Mouse (Mus musculus) intestine, embryonic 14.5 days (tissue): Measurements from ENCODE around the gene C1qc. TPM values are rescaled to one million over a fixed set of nuclear protein-coding genes. Genes with fewer than 3 reads are reported as not detected.

Experiments
- ATAC-seq: fragments of 200-750 bp; cut with Nextera tagmentation; replicated peaks from 2 replicates; pipeline ENCODE4 v1.8.0; 2017; ENCODE audit warnings: low read depth, moderate number of reproducible peaks, moderate TSS enrichment, moderate library complexity; ENCODE audit not compliant: low FRiP score, low TSS enrichment
- DNase-seq: peaks from one replicate; pipeline ENCODE4 v3.0.0-alpha.2; 2018; ENCODE audit warnings: low spot score
- H3K27ac ChIP-seq: fragments of 300-500 bp; sonication (generic); 2 replicates; pipeline ENCODE4 v1.5.1; 2014; ENCODE audit warnings: low read depth, mild to moderate bottlenecking, control low read depth
- H3K27me3 ChIP-seq: fragments of 300-500 bp; sonication (generic); replicated peaks from 2 replicates; pipeline ENCODE4 v1.6.1; 2014; ENCODE audit warnings: low read length, control low read depth; ENCODE audit not compliant: control insufficient read depth, insufficient read depth
- H3K36me3 ChIP-seq: fragments of 300-500 bp; sonication (generic); 2 replicates; pipeline ENCODE4 v1.6.1; 2014; ENCODE audit warnings: low read length, control low read depth; ENCODE audit not compliant: control insufficient read depth, insufficient read depth
- H3K4me1 ChIP-seq: fragments of 300-500 bp; sonication (generic); replicated peaks from 2 replicates; pipeline ENCODE4 v1.6.1; 2014; ENCODE audit warnings: low read length, control low read depth, mixed read lengths; ENCODE audit not compliant: control insufficient read depth, insufficient read depth
- H3K4me2 ChIP-seq: fragments of 300-500 bp; sonication (generic); 2 replicates; pipeline ENCODE4 v1.6.1; 2014; ENCODE audit warnings: low read length
- H3K4me3 ChIP-seq: fragments of 300-500 bp; sonication (generic); 2 replicates; pipeline ENCODE4 v1.5.1; 2014; ENCODE audit warnings: low read depth, low read length, control low read depth, mixed read lengths
- H3K9ac ChIP-seq: fragments of 300-500 bp; sonication (generic); 2 replicates; pipeline ENCODE4 v1.6.1; 2014; ENCODE audit warnings: mild to moderate bottlenecking, low read length
- H3K9me3 ChIP-seq: fragments of 300-500 bp; sonication (generic); 2 replicates; pipeline ENCODE4 v1.6.1; 2016; ENCODE audit warnings: low read length, control low read depth; ENCODE audit not compliant: control insufficient read depth
- WGBS: fragments of 180-500 bp; shearing (Covaris S2); extraction: QIAGEN DNeasy Blood & Tissue Kit; methylation state at CpG from one replicate; pipeline ENCODE4 v1.1.7; 2014; 5-methylcytosine and 5-hydroxymethylcytosine counted together
- polyA plus RNA-seq: library from polyadenylated mRNA; unstranded; fragments of >200 nt; fragmentation: Nextera tagmentation; extraction: Ambion mirVana; gene quantifications from 2 replicates; pipeline ENCODE4 v1.2.1, GENCODE M21; 2014

C1qc gene
- 27.5 and 32.3 TPM in 2 replicates for polyA plus RNA-seq

GRCm38 (mm10) chr4:136892811-136893210, at the start of gene C1qc:
Gene C1qc, minus strand, starts transcription at chr4:136893065.
- H3K27me3 ChIP-seq, result peaks cover 20% of the 10 kb centered on the region
- H3K9me3 ChIP-seq, result no peaks in the 10 kb centered on the region
- H3K4me2 ChIP-seq, result no peak within 1 kb of the TSS
- H3K4me1 ChIP-seq, result peaks cover 6% of the 10 kb centered on the region; the same call in 1 of the 2 replicates
- H3K9ac ChIP-seq, result no peak within 1 kb of the TSS
- no peaks in the 10 kb centered on the region for H3K36me3 ChIP-seq
- no peak for ATAC-seq
- H3K4me3 ChIP-seq, result no peak within 1 kb of the TSS
- 48% methylated on average over 5 of the region's 5 CpGs for WGBS
- no peak within 1 kb of the TSS for H3K27ac ChIP-seq
- DNase-seq, result no peak

- Histone ChIP-seq H3K36me3 (no peaks in the 10 kb centered on the region), H3K27ac (no peak overlapping the region), H3K9ac (no peak overlapping the region), H3K27me3 (0 out of 2 replicates have a peak, but pooled peaks cover 5% of the 10 kb centered on the region), H3K4me1 (peaks cover 4% of the 10 kb centered on the region), H3K4me3 (no peak overlapping the region), H3K4me2 (no peak overlapping the region), H3K9me3 (no peaks in the 10 kb centered on the region)
- DNase-seq, result no peak
- ATAC-seq, result no peak
- 88% methylated on average over 5 of the region's 5 CpGs for WGBS
These were observed 45.1 kb upstream of the C1qc start for GRCm38 (mm10) chr4:136937935-136938334.

GRCm38 (mm10) chr4:136937344-136937743, 44.5 kb upstream of the C1qc start:
- Histone ChIP-seq H3K36me3 (no peaks in the 10 kb centered on the region), H3K27me3 (0 out of 2 replicates have a peak, but pooled peaks cover 5% of the 10 kb centered on the region), H3K9me3 (no peaks in the 10 kb centered on the region), H3K27ac (no peak overlapping the region), H3K4me2 (no peak overlapping the region), H3K4me3 (no peak overlapping the region), H3K4me1 (no peaks in the 10 kb centered on the region), H3K9ac (no peak overlapping the region)
- 67% methylated on average over 4 of the region's 4 CpGs for WGBS
- ATAC-seq (no peak), DNase-seq (no peak)

GRCm38 (mm10) chr4:136934746-136935613, 42.1 kb upstream of the C1qc start:
- no peak for DNase-seq
- Histone ChIP-seq H3K9ac (no peak overlapping the region), H3K27ac (no peak overlapping the region), H3K4me1 (no peaks in the 10 kb centered on the region), H3K27me3 (no peaks in the 10 kb centered on the region), H3K36me3 (no peaks in the 10 kb centered on the region), H3K4me2 (no peak overlapping the region), H3K4me3 (no peak overlapping the region), H3K9me3 (no peaks in the 10 kb centered on the region)
- ATAC-seq, result no peak
- 50% methylated on average over 18 of the region's 18 CpGs for WGBS

- WGBS, result 86% methylated on average over 8 of the region's 8 CpGs
- DNase-seq, result no peak
- Histone ChIP-seq H3K36me3 (no peaks in the 10 kb centered on the region), H3K27me3 (peaks cover 8% of the 10 kb centered on the region; the same call in 1 of the 2 replicates), H3K9ac (no peak overlapping the region), H3K4me1 (no peaks in the 10 kb centered on the region), H3K4me2 (no peak overlapping the region), H3K27ac (no peak overlapping the region), H3K9me3 (no peaks in the 10 kb centered on the region), H3K4me3 (no peak overlapping the region)
- no peak for ATAC-seq
These were observed 37.6 kb upstream of the C1qc start for GRCm38 (mm10) chr4:136930474-136930873.

- Histone ChIP-seq H3K4me3 (no peak overlapping the region), H3K4me2 (no peak overlapping the region), H3K4me1 (no peaks in the 10 kb centered on the region), H3K9ac (no peak overlapping the region), H3K27me3 (peaks cover 8% of the 10 kb centered on the region; the same call in 1 of the 2 replicates), H3K36me3 (no peaks in the 10 kb centered on the region), H3K9me3 (no peaks in the 10 kb centered on the region), H3K27ac (no peak overlapping the region)
- no peak for DNase-seq
- ATAC-seq, result no peak
- WGBS, result 10% methylated on average over 5 of the region's 5 CpGs
These were observed 36.1 kb upstream of the C1qc start for GRCm38 (mm10) chr4:136928928-136929327.

- Histone ChIP-seq H3K9me3 (no peaks in the 10 kb centered on the region), H3K4me3 (no peak overlapping the region), H3K27ac (no peak overlapping the region), H3K4me2 (no peak overlapping the region), H3K4me1 (no peaks in the 10 kb centered on the region), H3K9ac (no peak overlapping the region), H3K36me3 (no peaks in the 10 kb centered on the region), H3K27me3 (peaks cover 8% of the 10 kb centered on the region; the same call in 1 of the 2 replicates)
- WGBS, result 27% methylated on average over 15 of the region's 15 CpGs
- DNase-seq, result no peak
- ATAC-seq, result no peak
These were observed 32.9 kb upstream of the C1qc start for GRCm38 (mm10) chr4:136925804-136926203.

- Histone ChIP-seq H3K27ac (no peak overlapping the region), H3K4me3 (no peak overlapping the region), H3K27me3 (peaks cover 8% of the 10 kb centered on the region; the same call in 1 of the 2 replicates), H3K9me3 (no peaks in the 10 kb centered on the region), H3K9ac (no peak overlapping the region), H3K4me2 (no peak overlapping the region), H3K36me3 (no peaks in the 10 kb centered on the region), H3K4me1 (no peaks in the 10 kb centered on the region)
- DNase-seq, result peak; percentile 99
- 6% methylated on average over 6 of the region's 6 CpGs for WGBS
- no peak for ATAC-seq
These were observed 31.7 kb upstream of the C1qc start for GRCm38 (mm10) chr4:136924529-136924928.

- Histone ChIP-seq H3K36me3 (no peaks in the 10 kb centered on the region), H3K9me3 (no peaks in the 10 kb centered on the region)
- 74% methylated on average over 3 of the region's 3 CpGs for WGBS
These were observed 26.7 kb upstream of the C1qc start for GRCm38 (mm10) chr4:136919526-136919925.

More at GRCm38 (mm10) chr4:136919526-136919925, 26.7 kb upstream of the C1qc start:
- Histone ChIP-seq H3K4me2 (no peak overlapping the region), H3K4me3 (no peak overlapping the region), H3K27ac (no peak overlapping the region), H3K9ac (no peak overlapping the region), H3K4me1 (no peaks in the 10 kb centered on the region), H3K27me3 (no peaks in the 10 kb centered on the region)
- DNase-seq, result no peak
- no peak for ATAC-seq
